Mouse (Mus musculus) embryonic fibroblast, embryonic 13.5 days (primary cell): ENCODE data around the gene Slc5a10.

Source experiments
- CTCF ChIP-seq: IDR thresholded peaks from 2 replicates; pipeline ENCODE4 v1.5.1; 2011; ENCODE audit warnings: mild to moderate bottlenecking, control low read depth, low read length, moderate library complexity, borderline replicate concordance; ENCODE audit not compliant: insufficient read depth
- POLR2A ChIP-seq: IDR thresholded peaks from 2 replicates; pipeline ENCODE4 v1.6.1; 2011; ENCODE audit warnings: low read depth, mild to moderate bottlenecking, control low read depth, low read length, moderate library complexity

GRCm38 (mm10) chr11:61673686-61674085, 46.9 kb downstream of the Slc5a10 start:
- TF ChIP-seq POLR2A (no peak), CTCF (no peak)
